Mouse (Mus musculus) spleen, embryonic (tissue): ENCODE data around the gene Tmem63a.

ENCODE experiments used
- CTCF ChIA-PET: fragments of 350-600 bp; sonication (Branson Sonifier 250); formaldehyde crosslinking; loops from one replicate; lab custom pipeline; 2022; lab: Charles Lee

Gene Tmem63a

DNA sequence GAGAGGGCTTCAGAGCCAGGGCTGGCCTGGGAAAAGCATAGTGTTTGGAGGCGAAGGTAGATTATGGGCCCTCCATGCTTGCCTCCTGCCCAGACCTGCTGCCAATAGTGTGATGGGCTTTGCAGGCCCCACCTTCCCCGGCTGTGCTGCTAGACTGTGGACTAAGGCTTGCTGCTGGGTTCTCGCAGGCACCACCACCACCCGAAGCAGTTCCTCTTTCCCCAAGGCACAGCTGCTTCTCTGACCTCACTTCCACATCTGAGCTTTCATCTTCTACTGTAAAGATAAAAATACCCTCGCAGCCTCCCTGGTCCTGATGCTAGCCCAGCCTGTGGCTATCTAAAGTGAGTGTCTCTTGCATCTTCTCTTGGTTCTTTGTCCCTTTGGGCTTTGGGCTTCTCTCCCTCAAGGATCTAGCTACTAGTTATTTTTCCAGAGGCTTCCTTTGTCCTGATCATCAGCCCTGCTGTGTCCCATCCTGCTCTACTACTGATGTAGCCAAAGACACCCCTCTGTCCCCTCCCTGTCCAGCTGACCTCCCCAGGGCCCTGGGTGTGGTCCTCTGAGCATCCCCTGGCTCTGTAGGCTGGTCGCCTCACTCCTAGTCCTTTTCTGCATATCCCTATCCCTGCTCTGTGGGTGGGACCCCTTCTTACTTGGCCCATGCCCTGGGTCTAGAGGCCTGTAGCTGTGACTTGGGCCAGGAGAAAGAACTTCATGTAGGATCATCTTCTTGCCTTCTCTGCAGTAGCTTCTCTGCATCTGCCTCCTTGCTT, 19.7 kb upstream of the Tmem63a start:
- CTCF ChIA-PET: interaction anchor here (0.7 kb wide), 2 partner anchors 14 to 20 kb away, joined by 3 read pairs; no protein-coding TSS in a partner anchor

DNA sequence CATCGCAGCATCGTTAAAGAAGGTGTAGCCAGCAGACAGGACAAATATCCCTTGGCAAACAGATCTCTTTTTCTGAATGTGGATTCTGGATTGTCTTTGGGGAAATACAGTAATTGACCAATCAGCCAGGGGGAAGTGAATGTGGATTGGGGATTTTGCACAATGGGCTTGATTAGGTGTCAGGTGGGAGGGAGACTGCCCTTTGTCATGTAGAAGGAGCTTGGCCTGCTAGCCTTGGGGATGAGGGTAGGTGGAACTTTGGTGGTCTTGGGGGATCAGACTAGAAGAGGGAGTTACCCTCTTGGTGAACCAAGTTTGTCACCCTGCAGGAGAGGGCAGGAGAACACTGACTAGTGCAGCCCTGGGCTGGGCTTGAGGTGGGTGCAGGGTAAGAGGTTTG, 17.4 kb upstream of the Tmem63a start:
- CTCF ChIA-PET: no interaction called here

DNA sequence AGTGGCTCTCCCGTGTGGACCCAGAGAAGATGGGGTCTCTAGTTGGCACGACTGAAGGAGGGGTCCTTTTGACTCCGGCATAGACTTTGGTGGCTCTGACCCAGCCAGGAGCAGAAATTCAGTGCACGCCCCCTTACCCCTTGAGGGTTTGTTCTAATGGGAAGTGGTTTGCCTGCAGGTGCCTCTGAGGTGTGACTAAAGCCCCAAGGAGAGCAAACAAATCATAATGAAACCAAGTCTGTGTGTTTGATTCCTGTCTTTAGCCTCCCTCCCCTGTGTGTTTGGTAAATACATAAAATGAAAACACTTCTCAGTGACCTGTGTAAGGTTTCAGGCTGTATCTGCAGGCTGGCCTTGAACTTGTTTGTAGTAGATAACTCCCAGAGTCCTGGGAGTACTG, 15.9 kb upstream of the Tmem63a start:
- CTCF ChIA-PET: interaction anchor here (1.1 kb wide), 2 partner anchors 9 to 12 kb away, joined by 3 to 6 read pairs; no protein-coding TSS in a partner anchor

DNA sequence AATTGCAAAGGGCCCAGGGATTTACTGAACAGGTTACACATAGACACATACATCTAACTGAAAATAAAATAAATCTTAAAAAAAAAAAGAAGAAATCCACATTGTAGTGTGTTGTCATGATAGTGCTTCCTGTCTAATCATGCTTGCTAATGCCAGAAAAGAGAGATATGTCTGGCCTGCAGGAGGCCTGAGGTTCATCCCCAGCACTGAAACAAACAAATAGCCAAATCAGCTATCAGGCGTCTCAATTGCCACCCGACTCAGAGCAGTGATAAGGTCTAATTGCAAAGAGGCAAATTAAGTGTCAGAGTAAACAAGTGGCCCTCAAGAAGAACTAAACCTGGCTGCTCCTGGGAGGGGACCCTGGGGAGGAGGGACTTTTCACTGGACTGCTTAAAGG, 12.5 kb upstream of the Tmem63a start:
- CTCF ChIA-PET: no interaction called here

DNA sequence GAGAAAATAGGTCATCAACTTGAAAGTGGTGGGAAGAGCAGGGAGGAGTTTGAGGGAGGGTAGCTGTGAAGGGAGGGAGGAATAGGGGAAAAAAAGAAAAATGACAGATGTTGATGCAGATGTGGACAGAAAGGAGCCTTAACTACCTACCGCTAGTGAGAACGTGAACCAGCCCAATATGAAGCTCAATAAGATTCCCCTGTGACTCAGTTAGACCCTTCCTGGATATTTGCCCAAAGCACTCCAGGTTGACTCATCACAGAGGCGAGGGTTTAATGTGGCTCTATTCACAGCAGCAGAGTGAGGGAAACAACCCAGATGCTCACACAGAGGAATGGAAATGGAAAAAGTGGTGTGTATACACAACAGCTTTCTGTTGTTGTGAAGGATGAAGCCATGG, 11.0 kb upstream of the Tmem63a start:
- CTCF ChIA-PET: interaction anchor here (0.6 kb wide), 1 partner anchor 10 kb away, joined by 3 read pairs; no protein-coding TSS in a partner anchor

DNA sequence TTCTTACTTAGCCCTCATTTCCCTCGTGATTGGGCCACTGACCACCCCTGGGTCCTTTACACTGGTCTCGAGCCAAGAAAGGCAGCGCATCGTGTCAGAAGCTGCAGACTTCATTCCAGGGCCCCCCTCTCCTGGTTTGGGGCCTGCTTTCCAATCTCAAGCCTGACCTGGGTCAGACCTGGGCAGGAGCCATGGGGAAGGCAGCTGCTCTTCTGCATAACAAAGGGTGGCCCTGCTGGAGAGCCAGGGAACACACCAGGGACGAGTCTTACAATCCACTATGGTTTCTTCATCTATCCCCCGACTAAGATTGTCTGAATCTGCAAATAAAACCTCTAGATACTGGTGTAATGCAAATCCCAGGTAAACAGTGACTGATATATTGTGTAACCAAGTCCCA, 8.5 kb upstream of the Tmem63a start:
- CTCF ChIA-PET: no interaction called here

DNA sequence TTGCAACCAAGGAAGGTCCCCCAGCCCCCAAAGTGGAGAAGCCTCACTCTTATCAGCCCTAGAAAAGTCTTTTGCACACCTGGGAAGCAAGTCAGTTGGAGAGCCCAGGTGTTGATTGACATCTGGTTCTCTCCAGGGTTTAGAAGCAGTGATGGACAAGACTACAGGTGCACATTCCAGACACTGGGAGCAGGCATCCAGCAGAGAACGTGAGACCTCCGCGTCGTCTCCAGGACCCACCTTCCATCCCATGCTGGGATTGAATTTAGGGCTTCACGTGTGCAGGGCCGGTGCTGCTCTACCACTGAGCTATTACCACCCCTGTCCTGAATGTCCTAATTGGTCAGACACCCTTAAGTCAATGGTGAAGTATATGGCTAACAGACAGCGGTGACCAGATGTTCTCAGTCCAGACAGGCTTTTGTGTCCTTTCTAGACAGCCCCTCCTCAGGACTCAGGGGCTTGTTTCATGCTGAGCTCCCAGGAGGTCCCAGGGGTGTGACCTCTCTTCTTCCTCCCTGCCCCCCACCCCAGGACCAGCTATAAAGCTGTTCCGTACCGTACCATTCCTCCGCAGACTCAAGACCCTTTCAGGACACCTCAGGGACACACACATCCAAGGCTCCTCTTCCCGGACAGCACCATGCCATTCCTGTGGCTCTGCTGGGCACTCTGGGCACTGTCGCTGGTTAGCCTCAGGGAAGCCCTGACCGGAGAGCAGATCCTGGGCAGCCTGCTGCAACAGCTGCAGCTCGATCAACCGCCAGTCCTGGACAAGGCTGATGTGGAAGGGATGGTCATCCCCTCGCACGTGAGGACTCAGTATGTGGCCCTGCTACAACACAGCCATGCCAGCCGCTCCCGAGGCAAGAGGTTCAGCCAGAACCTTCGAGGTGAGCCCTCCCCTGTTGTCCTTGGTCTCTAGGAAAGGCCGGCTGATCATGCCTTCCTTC, 7.4 kb upstream of the Tmem63a start, which contains the start of gene Lefty1:
Lefty1 (plus strand) TSS at position 556 of the 953 bp plus-strand sequence.
- CTCF ChIA-PET: interaction anchor here (0.5 to 0.8 kb wide), 2 partner anchors 8 to 61 kb away, joined by 3 read pairs; no protein-coding TSS in a partner anchor

DNA sequence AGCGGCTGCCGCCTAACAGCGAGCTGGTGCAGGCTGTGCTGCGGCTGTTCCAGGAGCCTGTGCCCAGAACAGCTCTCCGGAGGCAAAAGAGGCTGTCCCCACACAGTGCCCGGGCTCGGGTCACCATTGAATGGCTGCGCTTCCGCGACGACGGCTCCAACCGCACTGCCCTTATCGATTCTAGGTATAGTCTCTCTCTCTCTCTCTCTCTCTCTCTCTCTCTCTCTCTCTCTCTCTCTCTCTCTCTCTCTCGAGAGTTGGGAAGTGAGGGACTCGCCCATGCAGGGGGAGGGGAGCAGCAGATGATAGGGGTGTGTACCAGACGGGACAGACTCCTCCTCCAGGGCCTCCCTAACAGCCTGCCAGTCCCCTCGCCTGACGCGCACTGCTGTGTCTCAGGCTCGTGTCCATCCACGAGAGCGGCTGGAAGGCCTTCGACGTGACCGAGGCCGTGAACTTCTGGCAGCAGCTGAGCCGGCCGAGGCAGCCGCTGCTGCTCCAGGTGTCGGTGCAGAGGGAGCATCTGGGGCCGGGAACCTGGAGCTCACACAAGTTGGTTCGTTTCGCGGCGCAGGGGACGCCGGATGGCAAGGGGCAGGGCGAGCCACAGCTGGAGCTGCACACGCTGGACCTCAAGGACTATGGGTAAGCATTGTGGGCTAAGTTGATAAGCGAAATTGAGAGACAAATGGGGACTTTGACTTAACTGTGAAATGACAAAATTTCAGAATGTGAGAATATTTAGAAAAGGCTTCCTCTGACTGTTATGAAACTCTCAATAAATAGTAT, 5.3 kb upstream of the Tmem63a start:
- CTCF ChIA-PET: interaction anchor here (1.0 kb wide), 1 partner anchor 1178 kb away, joined by 3 read pairs; no protein-coding TSS in a partner anchor

DNA sequence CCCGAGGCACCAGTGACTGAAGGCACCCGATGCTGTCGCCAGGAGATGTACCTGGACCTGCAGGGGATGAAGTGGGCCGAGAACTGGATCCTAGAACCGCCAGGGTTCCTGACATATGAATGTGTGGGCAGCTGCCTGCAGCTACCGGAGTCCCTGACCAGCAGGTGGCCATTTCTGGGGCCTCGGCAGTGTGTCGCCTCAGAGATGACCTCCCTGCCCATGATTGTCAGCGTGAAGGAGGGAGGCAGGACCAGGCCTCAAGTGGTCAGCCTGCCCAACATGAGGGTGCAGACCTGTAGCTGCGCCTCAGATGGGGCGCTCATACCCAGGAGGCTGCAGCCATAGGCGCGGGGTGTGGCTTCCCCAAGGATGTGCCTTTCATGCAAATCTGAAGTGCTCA, 4.5 kb upstream of the Tmem63a start:
- CTCF ChIA-PET: interaction anchor here (0.6 to 1.0 kb wide), 3 partner anchors 12 to 1178 kb away, joined by 3 to 6 read pairs (median 4); no protein-coding TSS in a partner anchor

DNA sequence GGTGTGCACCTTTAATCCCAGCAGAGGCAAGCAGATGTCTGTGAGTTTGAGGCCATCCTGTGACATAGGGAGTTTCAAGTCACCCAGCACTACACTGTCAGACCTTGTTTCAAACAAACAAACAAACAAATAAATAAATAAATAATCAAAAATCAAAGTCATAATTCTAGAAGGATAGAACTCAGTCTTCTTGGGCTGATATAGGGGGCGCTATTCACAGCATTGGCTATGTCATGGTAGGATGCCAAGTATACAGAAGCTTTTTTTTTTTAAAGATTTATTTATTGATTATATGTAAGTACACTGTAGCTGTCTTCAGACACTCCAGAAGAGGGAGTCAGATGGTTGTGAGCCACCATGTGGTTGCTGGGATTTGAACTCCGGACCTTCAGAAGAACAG, 3.4 kb upstream of the Tmem63a start:
- CTCF ChIA-PET: interaction anchor here (0.6 to 0.7 kb wide), 4 partner anchors 16 to 159 kb away, joined by 4 to 5 read pairs (median 4); no protein-coding TSS in a partner anchor

DNA sequence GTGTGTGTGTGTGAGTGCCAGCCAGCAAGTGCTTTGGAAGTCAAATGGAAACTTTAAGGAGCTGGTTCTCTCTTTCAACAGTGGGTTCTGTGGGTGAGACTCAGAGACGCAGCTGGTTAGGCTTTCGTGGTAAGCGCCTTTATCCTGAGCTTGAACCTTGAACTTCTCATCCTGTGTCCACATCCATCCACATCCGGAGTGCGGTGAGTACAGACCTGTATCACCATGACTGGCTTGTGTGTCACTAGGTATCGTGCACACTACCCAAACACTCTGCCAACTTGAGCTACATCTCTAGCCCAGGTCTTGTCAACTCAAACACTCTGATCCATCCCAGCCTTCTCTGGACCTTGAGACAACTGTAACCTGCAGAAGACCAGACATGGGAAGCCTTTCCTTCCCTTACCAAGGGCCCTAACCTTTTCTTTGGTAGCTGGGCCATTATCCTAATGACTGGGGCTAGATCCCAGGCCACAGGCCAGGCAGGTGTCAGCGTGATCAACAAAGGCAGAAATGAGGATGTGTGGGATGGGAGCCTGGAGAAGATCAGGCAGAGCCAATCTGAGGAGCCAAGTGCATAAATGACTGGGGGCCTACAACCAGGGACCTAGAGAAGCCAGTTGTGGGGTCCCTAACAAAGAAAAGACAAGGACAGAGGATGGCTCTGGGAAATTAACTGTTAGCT, 1.2 kb upstream of the Tmem63a start:
- CTCF ChIA-PET: interaction anchor here (0.6 to 1.0 kb wide), 4 partner anchors 10 to 40 kb away, joined by 3 to 16 read pairs (median 4); partner anchors contain the start of gene Pycr2

DNA sequence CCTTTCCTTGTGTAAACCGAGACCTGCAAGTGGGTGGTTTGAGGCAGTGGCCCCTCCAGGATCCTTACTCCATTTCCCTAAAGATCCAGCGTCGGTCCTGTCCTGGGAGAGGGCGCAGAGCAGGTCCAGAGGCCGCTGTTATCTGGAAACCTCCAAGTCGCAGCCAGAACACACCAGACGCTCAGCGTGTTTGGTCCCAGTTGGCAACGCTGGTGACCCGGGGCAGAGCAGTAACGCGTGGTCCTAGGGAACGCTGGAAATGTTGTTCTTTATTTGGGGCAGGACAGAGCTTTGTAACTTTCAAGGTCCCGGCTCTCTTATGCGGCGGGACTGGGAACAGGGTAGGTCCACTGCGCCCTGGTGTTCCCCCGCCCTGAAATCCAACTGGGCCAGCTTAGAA, 418 bp upstream of the Tmem63a start:
- CTCF ChIA-PET: interaction anchor here (1.0 kb wide), 1 partner anchor 37 kb away, joined by 5 read pairs; the partner anchor contains the start of gene Pycr2

DNA sequence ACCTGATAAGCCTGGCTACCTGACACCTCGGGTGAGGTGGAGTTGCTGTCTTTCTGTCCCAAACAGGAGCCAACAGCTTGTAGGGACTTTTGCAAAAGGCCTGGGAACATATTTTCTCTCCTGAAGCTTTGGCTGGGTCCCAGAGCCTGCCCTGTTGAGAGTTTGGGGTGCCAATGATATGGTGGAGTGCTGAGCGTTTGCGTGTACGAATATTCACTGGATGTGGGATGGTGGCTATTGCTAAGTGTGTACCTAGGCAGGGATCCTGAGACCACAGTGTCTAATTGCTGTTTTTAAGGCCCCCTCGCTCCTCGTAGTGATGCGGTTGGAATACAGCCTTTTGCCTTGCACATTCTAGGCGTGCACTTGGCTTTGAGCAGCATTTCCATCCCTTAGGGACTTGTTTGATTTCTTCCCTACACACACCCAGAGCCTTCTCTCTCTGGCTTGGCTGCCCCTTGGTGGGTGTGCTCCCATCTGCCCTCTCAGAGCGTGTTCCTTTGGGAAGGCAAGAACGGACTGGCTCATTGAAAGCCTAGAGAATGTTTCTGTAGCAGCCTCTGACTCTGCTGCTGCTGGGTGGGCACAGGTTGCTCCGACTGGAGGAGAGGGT, 994 bp downstream of the Tmem63a start:
- CTCF ChIA-PET: no interaction called here

DNA sequence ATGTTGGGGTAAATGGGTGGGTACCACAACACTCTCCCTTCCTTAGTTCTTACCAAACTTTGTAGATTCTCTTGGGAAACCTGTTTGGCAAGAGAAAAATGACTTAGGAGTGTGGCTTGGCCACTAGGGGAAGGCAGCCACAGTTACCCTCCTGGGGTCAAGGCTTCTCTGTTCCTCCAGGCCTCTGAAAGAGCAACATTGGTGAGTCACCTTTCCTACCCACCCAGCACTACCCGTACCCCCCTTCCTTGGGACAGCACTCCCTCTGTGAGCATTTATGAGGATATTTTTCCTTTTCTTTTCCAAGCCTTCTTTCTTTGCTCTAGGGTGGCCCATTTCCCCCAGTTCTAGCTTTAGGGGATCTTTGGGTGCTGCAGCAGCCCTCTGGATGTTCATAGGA, 1.8 kb downstream of the Tmem63a start:
- CTCF ChIA-PET: interaction anchor here (0.5 kb wide), 1 partner anchor 165 kb away, joined by 5 read pairs; no protein-coding TSS in a partner anchor

DNA sequence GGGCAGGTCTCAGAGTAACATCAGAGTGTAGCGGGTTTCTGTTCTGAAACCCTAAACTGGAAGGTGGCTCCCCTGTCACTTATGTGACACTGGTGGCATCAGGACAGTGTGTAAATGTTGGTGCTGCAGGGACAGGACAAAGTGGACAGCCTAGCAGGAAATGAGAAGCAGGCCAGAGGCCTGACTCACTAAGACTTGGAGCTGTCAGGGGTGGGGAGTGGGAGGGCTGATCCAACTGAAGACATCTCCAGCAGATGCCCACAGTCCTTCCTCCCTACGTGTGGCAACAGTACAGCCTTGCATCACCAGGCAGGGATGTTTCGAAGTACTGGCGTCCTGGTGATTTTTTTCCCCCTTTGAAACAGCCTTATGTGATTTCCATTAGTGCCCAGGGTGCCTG, 2.4 kb downstream of the Tmem63a start:
- CTCF ChIA-PET: interaction anchor here (0.5 kb wide), 1 partner anchor 166 kb away, joined by 5 read pairs; no protein-coding TSS in a partner anchor

DNA sequence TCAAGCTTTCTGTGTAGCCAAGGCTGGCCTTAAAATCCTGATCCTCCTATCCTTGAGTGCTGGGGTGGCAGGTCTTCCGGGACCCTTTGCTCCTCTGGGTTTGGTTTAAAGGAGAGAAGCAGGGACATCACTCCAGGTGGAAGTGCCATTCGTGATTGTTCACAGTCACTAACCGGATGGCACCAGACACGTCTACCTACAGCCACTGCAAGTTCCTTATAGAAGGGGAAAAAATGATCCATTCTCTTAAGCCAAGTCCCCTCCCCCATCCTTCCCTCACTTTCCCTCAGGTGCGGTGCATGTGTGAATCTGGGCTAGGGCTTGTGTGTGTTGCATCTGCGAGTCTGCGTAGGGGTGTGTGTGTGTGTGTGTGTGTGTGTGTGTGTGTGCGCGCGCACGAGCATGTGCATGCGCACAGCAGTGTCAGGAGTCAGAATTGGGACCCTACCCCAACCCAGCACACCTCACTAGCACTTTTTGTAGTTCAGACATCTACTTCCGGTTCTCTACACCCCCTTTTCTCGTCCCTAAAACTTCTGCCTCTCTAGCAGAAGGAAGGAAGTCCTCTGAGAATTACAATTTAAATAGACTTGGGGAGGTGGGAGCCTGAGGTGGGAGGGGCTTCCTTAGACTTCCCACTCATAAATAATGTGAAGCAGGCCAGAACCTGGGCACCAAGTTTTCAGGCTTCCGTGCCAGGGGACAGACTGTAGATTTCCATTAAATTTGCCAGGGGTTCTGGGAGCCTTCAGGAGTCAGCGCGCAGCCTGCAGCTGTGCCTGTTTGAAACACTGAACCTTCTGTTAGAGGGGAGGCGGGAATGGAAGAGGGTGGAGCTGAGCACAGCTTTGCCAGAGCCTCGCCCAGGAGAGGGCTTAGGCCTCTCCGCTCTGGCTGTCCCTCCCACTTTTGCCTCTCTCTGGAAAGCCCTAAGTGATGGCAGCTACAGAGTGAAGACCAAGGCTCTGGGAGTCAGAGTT, 3.1 kb downstream of the Tmem63a start:
- CTCF ChIA-PET: interaction anchor here (0.6 kb wide), 1 partner anchor 225 kb away, joined by 3 read pairs; no protein-coding TSS in a partner anchor

DNA sequence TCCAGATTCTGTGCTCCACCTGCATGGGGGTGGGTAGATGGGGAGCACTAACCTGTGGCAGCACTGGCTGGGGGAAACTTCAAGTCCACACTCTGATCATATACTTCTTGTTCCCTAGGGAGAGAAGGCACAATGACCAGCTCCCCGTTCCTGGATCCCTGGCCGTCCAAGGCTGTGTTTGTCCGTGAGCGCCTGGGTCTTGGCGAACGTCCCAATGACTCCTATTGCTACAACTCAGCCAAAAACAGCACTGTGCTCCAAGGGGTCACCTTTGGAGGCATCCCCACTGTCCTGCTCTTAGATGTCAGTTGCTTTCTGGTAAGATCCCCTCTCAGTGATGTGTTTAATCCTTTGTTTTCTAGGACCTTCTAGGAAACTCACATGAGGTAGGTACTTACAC, 4.3 kb downstream of the Tmem63a start:
- CTCF ChIA-PET: no interaction called here

DNA sequence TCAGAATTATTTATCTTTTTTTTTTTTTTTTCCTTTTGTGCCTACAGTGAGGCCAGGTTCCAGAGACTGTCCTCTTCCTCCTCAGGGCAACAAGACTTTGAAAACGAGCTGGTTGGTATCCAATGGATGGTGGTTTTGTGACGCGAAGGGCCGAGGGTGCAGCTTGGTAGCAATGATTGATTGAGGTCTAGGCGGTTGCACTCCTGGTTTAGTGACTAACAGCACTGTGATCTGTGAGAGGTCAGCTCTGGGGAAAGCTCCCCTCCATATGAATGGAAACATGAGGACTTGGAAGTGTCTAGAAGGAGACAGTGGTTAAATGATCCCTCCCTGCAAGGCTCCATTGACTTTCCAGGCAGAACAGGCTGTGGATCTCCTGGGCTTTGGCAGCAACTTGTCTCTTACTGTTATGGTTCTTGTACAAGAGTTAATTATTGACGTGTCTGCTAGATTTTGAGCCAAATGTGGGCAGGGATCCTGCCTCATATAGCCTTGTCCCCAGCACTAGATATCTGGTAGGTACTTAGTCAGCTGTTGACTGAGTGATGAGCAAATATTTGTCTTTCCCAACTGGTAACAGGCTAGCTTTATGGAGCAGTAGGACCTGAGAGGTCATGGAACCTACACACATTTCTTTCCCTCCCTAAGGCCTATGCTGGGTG, 10.1 kb downstream of the Tmem63a start:
- CTCF ChIA-PET: interaction anchor here (0.6 kb wide), 1 partner anchor 74 kb away, joined by 4 read pairs; no protein-coding TSS in a partner anchor
